Mouse (Mus musculus): Measurements from ENCODE around the gene Fads3. TPM values are rescaled to one million over a fixed set of nuclear protein-coding genes. Genes with fewer than 3 reads are reported as not detected.

Fads3 gene
- polyA plus RNA-seq, 1 experiment from 2014 or later = 7.3 TPM

- 16% methylated on average over 10 of the region's 10 CpGs for WGBS (ENCODE audit: insufficient replicate concordance)
- peak; percentile 9; the same call in 1 of the 2 replicates for ATAC-seq (ENCODE audit: low read depth)
- Histone ChIP-seq H3K4me2 (ENCODE audit: low read depth, low read length) (peak overlapping the region; percentile 15; the same call in 1 of the 2 replicates), H3K4me1 (ENCODE audit: control insufficient read depth, low read depth, low read length) (peaks cover 36% of the 10 kb centered on the region), H3K27me3 (ENCODE audit: control insufficient read depth, insufficient read depth, low read depth, low read length) (no peaks in the 10 kb centered on the region), H3K36me3 (ENCODE audit: control insufficient read depth, insufficient read depth) (no peaks in the 10 kb centered on the region), H3K9ac (ENCODE audit: low read depth, low read length) (no peak overlapping the region), H3K4me3 (ENCODE audit: low read depth, low read length) (no peak overlapping the region), H3K9me3 (replicated peaks; ENCODE audit: control insufficient read depth, low read length) (no peaks in the 10 kb centered on the region), H3K27ac (ENCODE audit: low read length) (peak overlapping the region; percentile 67)
Measured at GRCm38 (mm10) chr19:10105034-10105493, 63.7 kb downstream of the Fads3 start.

- no peak overlapping the region for H3K4me2 ChIP-seq (ENCODE audit: low read depth, low read length)
- no peak overlapping the region for H3K27ac ChIP-seq (ENCODE audit: low read length)
- no peaks in the 10 kb centered on the region for H3K27me3 ChIP-seq (ENCODE audit: control insufficient read depth, insufficient read depth, low read depth, low read length)
- H3K36me3 ChIP-seq (ENCODE audit: control insufficient read depth, insufficient read depth) = no peaks in the 10 kb centered on the region
- no peaks in the 10 kb centered on the region for H3K9me3 ChIP-seq (replicated peaks; ENCODE audit: control insufficient read depth, low read length)
- no peak for ATAC-seq (ENCODE audit: low read depth)
- no peak overlapping the region for H3K9ac ChIP-seq (ENCODE audit: low read depth, low read length)
- H3K4me1 ChIP-seq (ENCODE audit: control insufficient read depth, low read depth, low read length) = peaks cover 23% of the 10 kb centered on the region
- H3K4me3 ChIP-seq (ENCODE audit: low read depth, low read length) = no peak overlapping the region
- WGBS (ENCODE audit: insufficient replicate concordance) = 77% methylated on average over 2 of the region's 2 CpGs
Measured at GRCm38 (mm10) chr19:10106634-10107033, 65.3 kb downstream of the Fads3 start.

- H3K36me3 ChIP-seq (ENCODE audit: control insufficient read depth, insufficient read depth) = no peaks in the 10 kb centered on the region
- H3K27ac ChIP-seq (ENCODE audit: low read length) = no peak overlapping the region
- H3K9me3 ChIP-seq (replicated peaks; ENCODE audit: control insufficient read depth, low read length) = no peaks in the 10 kb centered on the region
- ATAC-seq (ENCODE audit: low read depth) = no peak
- no peak overlapping the region for H3K9ac ChIP-seq (ENCODE audit: low read depth, low read length)
- H3K4me1 ChIP-seq (ENCODE audit: control insufficient read depth, low read depth, low read length) = peaks cover 18% of the 10 kb centered on the region
- H3K4me2 ChIP-seq (ENCODE audit: low read depth, low read length) = no peak overlapping the region
- H3K4me3 ChIP-seq (ENCODE audit: low read depth, low read length) = no peak overlapping the region
- no peaks in the 10 kb centered on the region for H3K27me3 ChIP-seq (ENCODE audit: control insufficient read depth, insufficient read depth, low read depth, low read length)
- 70% methylated on average over 5 of the region's 5 CpGs for WGBS (ENCODE audit: insufficient replicate concordance)
Measured at GRCm38 (mm10) chr19:10107051-10107611, 65.8 kb downstream of the Fads3 start.

GRCm38 (mm10) chr19:10108129-10108528 is 66.8 kb downstream of the Fads3 start:
- Histone ChIP-seq H3K27ac (ENCODE audit: low read length) (no peak overlapping the region), H3K9me3 (replicated peaks; ENCODE audit: control insufficient read depth, low read length) (no peaks in the 10 kb centered on the region), H3K4me3 (ENCODE audit: low read depth, low read length) (no peak overlapping the region), H3K4me1 (ENCODE audit: control insufficient read depth, low read depth, low read length) (peaks cover 16% of the 10 kb centered on the region), H3K27me3 (ENCODE audit: control insufficient read depth, insufficient read depth, low read depth, low read length) (no peaks in the 10 kb centered on the region), H3K4me2 (ENCODE audit: low read depth, low read length) (no peak overlapping the region), H3K36me3 (ENCODE audit: control insufficient read depth, insufficient read depth) (no peaks in the 10 kb centered on the region), H3K9ac (ENCODE audit: low read depth, low read length) (no peak overlapping the region)
- 63% methylated on average over 1 of the region's 1 CpGs for WGBS (ENCODE audit: insufficient replicate concordance)
- ATAC-seq (ENCODE audit: low read depth) = no peak

GRCm38 (mm10) chr19:10108666-10109065 is 67.3 kb downstream of the Fads3 start:
- peaks cover 16% of the 10 kb centered on the region for H3K4me1 ChIP-seq (ENCODE audit: control insufficient read depth, low read depth, low read length)
- no peak for ATAC-seq (ENCODE audit: low read depth)
- 79% methylated on average over 2 of the region's 2 CpGs for WGBS (ENCODE audit: insufficient replicate concordance)
- no peak overlapping the region for H3K4me2 ChIP-seq (ENCODE audit: low read depth, low read length)
- no peak overlapping the region for H3K9ac ChIP-seq (ENCODE audit: low read depth, low read length)
- no peaks in the 10 kb centered on the region for H3K27me3 ChIP-seq (ENCODE audit: control insufficient read depth, insufficient read depth, low read depth, low read length)
- H3K4me3 ChIP-seq (ENCODE audit: low read depth, low read length) = no peak overlapping the region
- no peaks in the 10 kb centered on the region for H3K9me3 ChIP-seq (replicated peaks; ENCODE audit: control insufficient read depth, low read length)
- H3K36me3 ChIP-seq (ENCODE audit: control insufficient read depth, insufficient read depth) = no peaks in the 10 kb centered on the region
- no peak overlapping the region for H3K27ac ChIP-seq (ENCODE audit: low read length)

Other genes with a start within 250 kb of the Fads3 start
- not detected in 2 replicates for gene Scgb2a2, start 194.0 kb upstream of the Fads3 start, polyA plus RNA-seq (2015; fragmentation: Nextera tagmentation; extraction: Ambion mirVana)
- 76.2 and 79.7 TPM in 2 replicates for gene Incenp, start 142.0 kb upstream of the Fads3 start, polyA plus RNA-seq (2015; fragmentation: Nextera tagmentation; extraction: Ambion mirVana)
- 3,514 and 3,691 TPM in 2 replicates for gene Fth1, start 61.0 kb upstream of the Fads3 start, polyA plus RNA-seq (2015; fragmentation: Nextera tagmentation; extraction: Ambion mirVana)
- 0.13 and 0.14 TPM in 2 replicates for gene Best1, start 39.9 kb upstream of the Fads3 start, polyA plus RNA-seq (2015; fragmentation: Nextera tagmentation; extraction: Ambion mirVana)
- gene Rab3il1, start 39.9 kb upstream of the Fads3 start, polyA plus RNA-seq (2015; fragmentation: Nextera tagmentation; extraction: Ambion mirVana) = 236 and 248 TPM in 2 replicates
- 87.2 and 102 TPM in 2 replicates for gene Fads2, start 60.2 kb downstream of the Fads3 start, polyA plus RNA-seq (2015; fragmentation: Nextera tagmentation; extraction: Ambion mirVana)
- 79.4 and 92.4 TPM in 2 replicates for gene Fads1, start 141.3 kb downstream of the Fads3 start, polyA plus RNA-seq (2015; fragmentation: Nextera tagmentation; extraction: Ambion mirVana)
- gene Tmem258, start 162.4 kb downstream of the Fads3 start, polyA plus RNA-seq (2015; fragmentation: Nextera tagmentation; extraction: Ambion mirVana) = 277 and 304 TPM in 2 replicates
- 114 and 125 TPM in 2 replicates for gene Fen1, start 162.6 kb downstream of the Fads3 start, polyA plus RNA-seq (2015; fragmentation: Nextera tagmentation; extraction: Ambion mirVana)
- gene Myrf, start 199.2 kb downstream of the Fads3 start, polyA plus RNA-seq (2015; fragmentation: Nextera tagmentation; extraction: Ambion mirVana) = 3.1 and 3.9 TPM in 2 replicates

Data from liver, embryonic 16.5 days (tissue).